Mouse (Mus musculus): Measurements from ENCODE around the gene Ube2o. TPM values are rescaled to one million over a fixed set of nuclear protein-coding genes. Genes with fewer than 3 reads are reported as not detected.

Ube2o gene
- polyA plus RNA-seq, 1 experiment: 23.1 TPM

DNA sequence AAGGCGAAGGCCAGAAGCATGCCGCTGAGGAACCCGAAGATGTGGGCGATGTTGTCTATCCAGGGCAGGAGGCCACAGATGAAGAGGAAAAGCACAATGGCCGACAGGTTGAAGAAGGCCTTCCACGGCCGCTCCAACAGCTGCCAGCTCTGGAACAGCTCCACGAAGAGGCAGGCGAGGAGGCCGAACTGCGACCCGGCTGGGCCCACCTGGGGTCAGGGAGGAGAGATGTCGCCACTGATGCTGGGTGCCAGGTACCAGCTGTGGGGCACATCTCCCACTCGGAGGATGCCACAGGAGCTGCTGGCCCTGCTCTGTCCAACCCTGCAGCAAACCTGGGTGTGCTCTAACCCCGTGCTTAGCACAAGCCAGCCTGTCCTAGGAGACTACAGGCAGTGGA is 18.0 kb upstream of the Ube2o start:
- H3K79me3 ChIP-seq (ENCODE audit: low read depth): no peaks in the 10 kb centered on the region
- H3K79me2 ChIP-seq (ENCODE audit: control insufficient read depth, insufficient read depth): no peaks in the 10 kb centered on the region
- TF ChIP-seq MYOD1 (IDR thresholded peaks at IDR 0.05; ENCODE audit: control insufficient read depth, insufficient read length, low read depth): no peak
- no peak for TF ChIP-seq CEBPB (IDR thresholded peaks at IDR 0.05; ENCODE audit: low read depth)
- no peak for TF ChIP-seq FOSL1 (IDR thresholded peaks at IDR 0.05; ENCODE audit: insufficient read depth, low read length, poor library complexity, severe bottlenecking)
- no peak for TF ChIP-seq USF1 (IDR thresholded peaks at IDR 0.05; ENCODE audit: low read depth)
- TF ChIP-seq MYOG (IDR thresholded peaks at IDR 0.05; ENCODE audit: control insufficient read depth, extremely low read depth, insufficient read length): no peak
- TF ChIP-seq CTCF (IDR thresholded peaks at IDR 0.05; ENCODE audit: control insufficient read depth, insufficient read depth, insufficient read length): no peak
- no peak for TF ChIP-seq MAX (IDR thresholded peaks at IDR 0.05)
- H3ac ChIP-seq (ENCODE audit: control insufficient read depth, insufficient read length, low read depth): no peak overlapping the region
- no peaks in the 10 kb centered on the region for H3K27me3 ChIP-seq (ENCODE audit: control insufficient read depth, insufficient read depth, insufficient read length)
- H3K4me3 ChIP-seq (ENCODE audit: insufficient read depth, poor library complexity, severe bottlenecking): no peak overlapping the region
- H3K36me3 ChIP-seq (ENCODE audit: control insufficient read depth, insufficient read depth): peaks cover 7% of the 10 kb centered on the region

GRCm38 (mm10) chr11:116598193-116598592 is 16.9 kb upstream of the Ube2o start:
- TF ChIP-seq MYOD1 (IDR thresholded peaks at IDR 0.05; ENCODE audit: control insufficient read depth, insufficient read length, low read depth): no peak
- no peak for TF ChIP-seq MYOG (IDR thresholded peaks at IDR 0.05; ENCODE audit: control insufficient read depth, extremely low read depth, insufficient read length)
- TF ChIP-seq CEBPB (IDR thresholded peaks at IDR 0.05; ENCODE audit: low read depth): no peak
- no peak for TF ChIP-seq CTCF (IDR thresholded peaks at IDR 0.05; ENCODE audit: control insufficient read depth, insufficient read depth, insufficient read length)
- no peak for TF ChIP-seq MAX (IDR thresholded peaks at IDR 0.05)
- no peak for TF ChIP-seq FOSL1 (IDR thresholded peaks at IDR 0.05; ENCODE audit: insufficient read depth, low read length, poor library complexity, severe bottlenecking)
- no peak for TF ChIP-seq USF1 (IDR thresholded peaks at IDR 0.05; ENCODE audit: low read depth)
- Histone ChIP-seq H3K36me3 (ENCODE audit: control insufficient read depth, insufficient read depth) (peaks cover 5% of the 10 kb centered on the region), H3K27me3 (ENCODE audit: control insufficient read depth, insufficient read depth, insufficient read length) (no peaks in the 10 kb centered on the region), H3ac (ENCODE audit: control insufficient read depth, insufficient read length, low read depth) (no peak overlapping the region), H3K4me3 (ENCODE audit: insufficient read depth, poor library complexity, severe bottlenecking) (no peak overlapping the region), H3K79me3 (ENCODE audit: low read depth) (no peaks in the 10 kb centered on the region), H3K79me2 (ENCODE audit: control insufficient read depth, insufficient read depth) (no peaks in the 10 kb centered on the region)

- Histone ChIP-seq H3ac (ENCODE audit: control insufficient read depth, insufficient read length, low read depth) (no peak overlapping the region), H3K79me2 (ENCODE audit: control insufficient read depth, insufficient read depth) (no peaks in the 10 kb centered on the region), H3K27me3 (ENCODE audit: control insufficient read depth, insufficient read depth, insufficient read length) (no peaks in the 10 kb centered on the region), H3K36me3 (ENCODE audit: control insufficient read depth, insufficient read depth) (no peaks in the 10 kb centered on the region), H3K79me3 (ENCODE audit: low read depth) (no peaks in the 10 kb centered on the region), H3K4me3 (ENCODE audit: insufficient read depth, poor library complexity, severe bottlenecking) (no peak overlapping the region)
- TF ChIP-seq MYOD1 (IDR thresholded peaks at IDR 0.05; ENCODE audit: control insufficient read depth, insufficient read length, low read depth) (no peak), CEBPB (IDR thresholded peaks at IDR 0.05; ENCODE audit: low read depth) (no peak), MYOG (IDR thresholded peaks at IDR 0.05; ENCODE audit: control insufficient read depth, extremely low read depth, insufficient read length) (no peak), MAX (IDR thresholded peaks at IDR 0.05) (no peak), FOSL1 (IDR thresholded peaks at IDR 0.05; ENCODE audit: insufficient read depth, low read length, poor library complexity, severe bottlenecking) (no peak), CTCF (IDR thresholded peaks at IDR 0.05; ENCODE audit: control insufficient read depth, insufficient read depth, insufficient read length) (no peak), USF1 (IDR thresholded peaks at IDR 0.05; ENCODE audit: low read depth) (no peak)
Observed at GRCm38 (mm10) chr11:116596766-116597165, 15.5 kb upstream of the Ube2o start.

GRCm38 (mm10) chr11:116593345-116593744 is 12.1 kb upstream of the Ube2o start:
- no peaks in the 10 kb centered on the region for H3K36me3 ChIP-seq (ENCODE audit: control insufficient read depth, insufficient read depth)
- no peaks in the 10 kb centered on the region for H3K79me2 ChIP-seq (ENCODE audit: control insufficient read depth, insufficient read depth)
- no peak overlapping the region for H3K4me3 ChIP-seq (ENCODE audit: insufficient read depth, poor library complexity, severe bottlenecking)
- no peak overlapping the region for H3ac ChIP-seq (ENCODE audit: control insufficient read depth, insufficient read length, low read depth)
- H3K79me3 ChIP-seq (ENCODE audit: low read depth): no peaks in the 10 kb centered on the region
- TF ChIP-seq CTCF (IDR thresholded peaks at IDR 0.05; ENCODE audit: control insufficient read depth, insufficient read depth, insufficient read length): no peak
- TF ChIP-seq CEBPB (IDR thresholded peaks at IDR 0.05; ENCODE audit: low read depth): no peak
- no peak for TF ChIP-seq MYOG (IDR thresholded peaks at IDR 0.05; ENCODE audit: control insufficient read depth, extremely low read depth, insufficient read length)
- no peak for TF ChIP-seq FOSL1 (IDR thresholded peaks at IDR 0.05; ENCODE audit: insufficient read depth, low read length, poor library complexity, severe bottlenecking)
- TF ChIP-seq MYOD1 (IDR thresholded peaks at IDR 0.05; ENCODE audit: control insufficient read depth, insufficient read length, low read depth): no peak
- no peaks in the 10 kb centered on the region for H3K27me3 ChIP-seq (ENCODE audit: control insufficient read depth, insufficient read depth, insufficient read length)

DNA sequence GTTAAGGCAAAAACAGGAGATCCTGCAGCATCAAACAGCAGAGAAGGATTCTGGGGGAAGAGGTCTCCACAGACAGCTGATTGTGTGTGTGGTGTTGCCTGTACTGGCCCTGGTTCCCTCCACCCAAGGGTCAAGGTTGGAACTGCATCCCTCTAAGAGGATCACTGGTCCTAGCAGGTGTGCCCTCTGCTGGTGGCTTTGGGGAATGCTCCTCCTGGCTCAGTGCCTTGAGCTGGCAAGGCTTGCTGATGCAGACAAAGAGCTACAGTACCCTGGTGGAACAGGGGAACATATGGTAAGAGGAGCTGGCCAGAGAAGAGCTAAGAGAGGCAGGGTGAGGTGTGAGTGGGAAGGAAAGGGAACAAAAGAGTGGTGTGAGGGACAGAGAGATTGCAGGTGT is 11.2 kb upstream of the Ube2o start:
- Histone ChIP-seq H3K79me3 (ENCODE audit: low read depth) (no peaks in the 10 kb centered on the region), H3K4me3 (ENCODE audit: insufficient read depth, poor library complexity, severe bottlenecking) (no peak overlapping the region), H3K79me2 (ENCODE audit: control insufficient read depth, insufficient read depth) (no peaks in the 10 kb centered on the region), H3ac (ENCODE audit: control insufficient read depth, insufficient read length, low read depth) (no peak overlapping the region), H3K36me3 (ENCODE audit: control insufficient read depth, insufficient read depth) (no peaks in the 10 kb centered on the region), H3K27me3 (ENCODE audit: control insufficient read depth, insufficient read depth, insufficient read length) (no peaks in the 10 kb centered on the region)
- TF ChIP-seq MAX (IDR thresholded peaks at IDR 0.05) (no peak), CTCF (IDR thresholded peaks at IDR 0.05; ENCODE audit: control insufficient read depth, insufficient read depth, insufficient read length) (peak; percentile 96)

DNA sequence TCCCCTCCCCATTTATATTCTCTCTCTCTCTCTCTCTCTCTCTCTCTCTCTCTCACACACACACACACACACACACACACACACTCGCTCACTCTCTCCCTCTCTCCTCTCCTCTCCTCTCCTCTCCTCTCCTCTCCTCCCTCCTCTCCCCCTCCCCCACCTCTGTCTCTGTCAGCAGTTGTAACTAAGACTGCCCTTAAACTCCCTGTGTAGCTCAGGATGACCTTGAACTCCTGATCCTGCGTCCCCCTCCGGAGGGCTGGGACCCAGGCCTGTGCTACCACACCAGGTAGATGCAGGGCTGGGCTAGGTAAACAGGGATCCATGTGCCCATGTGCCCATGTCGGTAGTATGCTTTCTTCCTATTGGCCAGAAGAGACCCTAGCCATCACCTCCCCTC is 10.4 kb upstream of the Ube2o start:
- Histone ChIP-seq H3K27me3 (ENCODE audit: control insufficient read depth, insufficient read depth, insufficient read length) (no peaks in the 10 kb centered on the region), H3K79me2 (ENCODE audit: control insufficient read depth, insufficient read depth) (no peaks in the 10 kb centered on the region), H3K79me3 (ENCODE audit: low read depth) (no peaks in the 10 kb centered on the region), H3K4me3 (ENCODE audit: insufficient read depth, poor library complexity, severe bottlenecking) (no peak overlapping the region), H3ac (ENCODE audit: control insufficient read depth, insufficient read length, low read depth) (no peak overlapping the region), H3K36me3 (ENCODE audit: control insufficient read depth, insufficient read depth) (no peaks in the 10 kb centered on the region)
- TF ChIP-seq MAX (IDR thresholded peaks at IDR 0.05) (no peak), CTCF (IDR thresholded peaks at IDR 0.05; ENCODE audit: control insufficient read depth, insufficient read depth, insufficient read length) (no peak), USF1 (IDR thresholded peaks at IDR 0.05; ENCODE audit: low read depth) (no peak), CEBPB (IDR thresholded peaks at IDR 0.05; ENCODE audit: low read depth) (no peak), MYOG (IDR thresholded peaks at IDR 0.05; ENCODE audit: control insufficient read depth, extremely low read depth, insufficient read length) (no peak), MYOD1 (IDR thresholded peaks at IDR 0.05; ENCODE audit: control insufficient read depth, insufficient read length, low read depth) (no peak), FOSL1 (IDR thresholded peaks at IDR 0.05; ENCODE audit: insufficient read depth, low read length, poor library complexity, severe bottlenecking) (no peak)
